Mouse (Mus musculus) bone marrow, adult 2 months (tissue): ENCODE measurements around the gene Shtn1.

Source experiments
- CTCF ChIP-seq: fragments of 200-500 bp; IDR thresholded peaks from 2 replicates; pipeline ENCODE4 v1.5.1; 2011; ENCODE audit warnings: low read length, control low read depth; ENCODE audit not compliant: control insufficient read depth, insufficient read depth
- POLR2A ChIP-seq: fragments of 200-500 bp; IDR thresholded peaks from 2 replicates; pipeline ENCODE4 v1.6.1; 2011; ENCODE audit warnings: low read depth, mild to moderate bottlenecking, control low read depth, low read length, borderline replicate concordance; ENCODE audit not compliant: control insufficient read depth

- TF ChIP-seq CTCF (no peak), POLR2A (no peak)
Observed at GRCm38 (mm10) chr19:58954779-58955178, 121.1 kb downstream of the Shtn1 start.
